Mouse (Mus musculus): ENCODE data around the gene Zfp629.

- TF ChIP-seq CTCF (conservative IDR thresholded peaks at IDR 0.05; ENCODE audit: low read length) (peak; percentile 89), NANOG (IDR thresholded peaks at IDR 0.05; ENCODE audit: borderline replicate concordance, low read length) (no peak)
These were observed 41.3 kb upstream of the Zfp629 start for GRCm38 (mm10) chr7:127656946-127657345.

Data from E14TG2a.4 (cell line).